Mouse (Mus musculus) midbrain, embryonic 15.5 days (tissue): Measurements from ENCODE around the gene Zc3h12d. TPM values are rescaled to one million over a fixed set of nuclear protein-coding genes. Genes with fewer than 3 reads are reported as not detected.
"Not testable (repeated sequence)": the region's sequence is repeated elsewhere in the genome, so short reads cannot be mapped to it uniquely, and the experiment has no call there.

ENCODE experiments used
- ATAC-seq: fragments of 200-750 bp; cut with Nextera tagmentation; replicated peaks from 2 replicates; pipeline ENCODE4 v1.8.0; 2017; ENCODE audit warnings: moderate TSS enrichment
- H3K27ac ChIP-seq: fragments of 300-500 bp; sonication (generic); 2 replicates; pipeline ENCODE4 v1.5.1; 2015; ENCODE audit warnings: mild to moderate bottlenecking, inconsistent platforms
- H3K27me3 ChIP-seq: fragments of 300-500 bp; sonication (generic); replicated peaks from 2 replicates; pipeline ENCODE4 v1.6.1; 2015; ENCODE audit warnings: inconsistent platforms
- H3K36me3 ChIP-seq: fragments of 300-500 bp; sonication (generic); replicated peaks from 2 replicates; pipeline ENCODE4 v1.6.1; 2015; ENCODE audit warnings: inconsistent platforms
- H3K4me1 ChIP-seq: fragments of 300-500 bp; sonication (generic); 2 replicates; pipeline ENCODE4 v1.6.1; 2015; ENCODE audit warnings: inconsistent platforms
- H3K4me2 ChIP-seq: fragments of 300-500 bp; sonication (generic); 2 replicates; pipeline ENCODE4 v1.6.1; 2015; ENCODE audit warnings: inconsistent platforms, mild to moderate bottlenecking, moderate library complexity
- H3K4me3 ChIP-seq: fragments of 300-500 bp; sonication (generic); 2 replicates; pipeline ENCODE4 v1.5.1; 2015; ENCODE audit warnings: mild to moderate bottlenecking, inconsistent platforms
- H3K9ac ChIP-seq: fragments of 300-500 bp; sonication (generic); 2 replicates; pipeline ENCODE4 v1.6.1; 2015; ENCODE audit warnings: mild to moderate bottlenecking, inconsistent platforms
- H3K9me3 ChIP-seq: fragments of 300-500 bp; sonication (generic); 2 replicates; pipeline ENCODE4 v1.6.1; 2016; ENCODE audit warnings: inconsistent platforms
- WGBS: fragments of 180-500 bp; shearing (Covaris S2); methylation state at CpG from one replicate; pipeline ENCODE4 v1.1.7; 2015; ENCODE audit warnings: mixed read lengths; 5-methylcytosine and 5-hydroxymethylcytosine counted together
- polyA plus RNA-seq: library from polyadenylated mRNA; unstranded; fragments of >200 nt; fragmentation: Nextera tagmentation; extraction: Ambion mirVana; gene quantifications from 2 replicates; pipeline ENCODE4 v1.2.1, GENCODE M21; 2015

Zc3h12d gene
- polyA plus RNA-seq, 1 experiment from 2014 or later, result 0.31 TPM

DNA sequence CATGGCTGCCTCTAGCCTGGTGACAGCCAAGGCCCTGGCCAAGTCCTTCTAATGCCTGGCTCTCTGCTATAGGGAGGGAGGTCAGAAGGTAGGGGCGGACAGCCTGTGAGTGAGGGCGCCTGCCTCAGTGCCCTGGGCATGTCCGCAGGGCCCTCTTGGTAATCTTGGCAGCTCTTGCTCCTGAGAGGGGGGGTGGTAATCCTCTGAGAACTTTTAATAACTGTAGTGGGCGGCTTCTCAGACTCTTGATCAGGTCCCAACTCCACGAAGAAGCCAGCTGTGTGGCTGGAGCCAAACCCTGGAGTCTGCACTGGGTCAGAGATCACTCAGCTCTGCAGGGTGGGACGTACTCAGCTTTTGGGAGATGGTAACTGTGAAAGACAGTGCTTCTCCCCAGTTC is 31.9 kb downstream of the Zc3h12d start:
- peaks cover 7% of the 10 kb centered on the region for H3K4me1 ChIP-seq
- H3K27ac ChIP-seq, result no peak overlapping the region
- no peaks in the 10 kb centered on the region for H3K36me3 ChIP-seq
- 67% methylated on average over 6 of the region's 6 CpGs for WGBS
- no peak overlapping the region for H3K4me2 ChIP-seq
- no peak overlapping the region for H3K9ac ChIP-seq
- ATAC-seq, result no peak
- peaks cover 14% of the 10 kb centered on the region; the same call in 1 of the 2 replicates for H3K27me3 ChIP-seq
- H3K4me3 ChIP-seq, result no peak overlapping the region
- H3K9me3 ChIP-seq, result no peaks in the 10 kb centered on the region

DNA sequence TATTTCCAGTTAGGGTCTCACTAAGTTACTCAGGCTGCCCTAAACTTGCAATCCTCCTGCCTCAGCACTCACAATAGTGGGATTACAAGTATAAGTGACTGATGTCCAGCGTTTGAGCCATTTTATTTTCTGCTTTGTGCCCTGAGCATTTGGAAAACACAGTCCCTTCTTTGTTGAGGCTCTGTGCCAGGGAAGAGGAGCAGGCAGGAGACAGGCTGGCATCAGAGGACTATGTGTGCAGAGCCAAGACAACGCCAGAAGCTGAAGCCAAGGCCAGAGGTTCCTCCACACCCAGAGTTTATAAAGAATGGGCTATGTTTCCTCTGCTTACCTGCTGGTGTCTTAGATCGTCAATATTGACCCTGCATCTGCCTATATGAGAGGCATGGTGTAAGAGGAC is 32.5 kb downstream of the Zc3h12d start:
- H3K27ac ChIP-seq, result no peak overlapping the region
- peaks cover 7% of the 10 kb centered on the region for H3K4me1 ChIP-seq
- no peak overlapping the region for H3K9ac ChIP-seq
- H3K36me3 ChIP-seq, result no peaks in the 10 kb centered on the region
- WGBS, result 73% methylated on average over 3 of the region's 3 CpGs
- H3K4me3 ChIP-seq, result no peak overlapping the region
- no peak for ATAC-seq
- no peak overlapping the region for H3K4me2 ChIP-seq
- peaks cover 14% of the 10 kb centered on the region; the same call in 1 of the 2 replicates for H3K27me3 ChIP-seq
- no peaks in the 10 kb centered on the region for H3K9me3 ChIP-seq

DNA sequence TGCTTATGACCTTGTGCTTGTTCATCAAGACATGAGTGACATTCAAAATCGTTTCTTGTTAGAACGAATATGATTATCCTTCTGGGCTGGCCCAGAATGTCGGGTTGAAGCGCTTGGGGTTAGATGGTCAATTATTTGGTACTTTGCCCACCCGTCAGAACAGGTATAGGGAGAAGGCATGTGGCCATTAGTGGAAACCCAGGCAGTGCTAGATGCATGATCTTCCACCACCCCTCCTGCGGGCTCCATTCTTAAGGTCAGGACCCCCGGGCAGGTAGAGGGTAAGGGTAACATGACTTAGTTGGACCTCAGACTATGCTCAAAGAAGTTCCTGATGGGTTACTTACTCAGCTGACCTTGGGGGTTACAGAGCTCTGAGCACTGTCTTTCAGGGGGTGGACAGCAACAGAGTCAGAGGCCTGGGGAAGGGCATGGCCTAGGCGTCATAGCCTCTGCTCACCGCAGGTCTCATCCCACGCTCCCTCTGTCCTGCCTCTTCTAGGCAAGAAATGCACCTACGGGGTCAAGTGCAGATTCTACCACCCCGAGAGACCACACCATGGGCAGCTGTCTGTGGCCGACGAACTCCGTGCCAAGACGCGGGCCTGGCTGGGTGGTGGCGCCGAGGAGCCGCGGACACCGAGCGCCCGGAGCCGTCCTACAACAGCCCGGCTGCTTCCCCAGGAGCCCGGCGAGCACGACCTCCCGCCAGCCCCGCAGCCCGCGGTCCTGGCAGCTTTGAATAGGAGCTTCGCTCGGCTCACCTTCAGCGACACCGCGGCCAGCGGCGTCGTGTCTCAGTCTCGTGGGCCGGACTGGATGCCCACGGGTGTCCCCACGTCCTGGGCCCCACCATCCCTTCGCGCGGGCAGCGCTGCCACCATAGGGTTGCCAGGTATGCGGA is 34.7 kb downstream of the Zc3h12d start:
- ATAC-seq, result peak; percentile 50; the same call in 1 of the 2 replicates

DNA sequence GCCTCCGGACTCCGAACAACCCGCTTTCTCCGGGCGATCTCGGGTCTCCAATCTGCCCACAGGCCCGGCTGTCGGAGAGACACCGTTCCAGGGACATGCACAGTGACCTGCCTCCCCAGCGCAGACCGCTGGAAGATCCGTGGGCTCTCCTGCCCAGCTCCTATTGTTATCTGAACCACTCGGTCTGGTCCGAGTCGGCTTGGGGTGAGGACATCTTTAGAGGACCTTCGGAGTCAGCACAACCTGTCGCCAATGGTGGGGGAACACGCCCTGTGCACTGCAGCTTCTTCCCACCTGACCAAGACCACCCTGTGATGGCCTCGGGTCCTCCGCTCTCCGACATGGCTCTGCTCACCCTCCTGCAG is 35.4 kb downstream of the Zc3h12d start:
- H3K4me3 ChIP-seq, result peak overlapping the region; percentile 41
- peak overlapping the region; percentile 73 for H3K4me2 ChIP-seq
- ATAC-seq, result peak; percentile 58
- H3K36me3 ChIP-seq, result no peaks in the 10 kb centered on the region
- no peaks in the 10 kb centered on the region for H3K9me3 ChIP-seq
- H3K27ac ChIP-seq, result no peak overlapping the region
- H3K9ac ChIP-seq, result peak overlapping the region; percentile 45
- peaks cover 14% of the 10 kb centered on the region; the same call in 1 of the 2 replicates for H3K27me3 ChIP-seq
- peaks cover 7% of the 10 kb centered on the region for H3K4me1 ChIP-seq
- 23% methylated on average over 21 of the region's 21 CpGs for whole genome bisulfite sequencing

More for the DNA sequence above, 34.7 kb downstream of the Zc3h12d start:
- Histone ChIP-seq H3K9ac (peak overlapping the region; percentile 45), H3K36me3 (no peaks in the 10 kb centered on the region), H3K4me3 (peak overlapping the region; percentile 41), H3K4me2 (peak overlapping the region; percentile 73), H3K4me1 (peaks cover 7% of the 10 kb centered on the region), H3K27me3 (peaks cover 14% of the 10 kb centered on the region; the same call in 1 of the 2 replicates), H3K27ac (no peak overlapping the region), H3K9me3 (no peaks in the 10 kb centered on the region)
- WGBS, result 20% methylated on average over 50 of the region's 50 CpGs

DNA sequence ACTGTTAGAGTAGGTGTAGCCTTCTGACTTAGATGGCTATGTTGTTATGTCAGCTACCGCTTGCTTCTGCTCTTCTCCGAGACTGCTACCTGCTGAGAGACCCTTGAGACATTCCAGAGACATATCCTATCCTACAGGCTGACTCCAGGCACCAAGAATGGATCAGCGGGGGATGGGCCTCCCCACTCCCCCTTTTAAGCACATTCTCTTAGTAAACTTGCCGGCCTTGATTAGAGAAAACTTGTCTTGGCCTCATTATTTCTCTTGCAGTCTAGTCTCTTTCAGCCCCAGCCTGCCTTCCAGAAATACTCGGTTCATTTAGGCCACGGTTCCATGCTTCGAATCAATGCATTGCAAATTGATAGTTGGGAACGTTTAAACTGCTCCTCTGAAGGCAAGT is 37.5 kb downstream of the Zc3h12d start:
- Histone ChIP-seq H3K9ac (no peak overlapping the region), H3K36me3 (no peaks in the 10 kb centered on the region), H3K27ac (no peak overlapping the region), H3K4me1 (peaks cover 7% of the 10 kb centered on the region), H3K4me3 (no peak overlapping the region), H3K9me3 (no peaks in the 10 kb centered on the region), H3K27me3 (peaks cover 14% of the 10 kb centered on the region; the same call in 1 of the 2 replicates), H3K4me2 (no peak overlapping the region)
- no peak for ATAC-seq
- WGBS, result 60% methylated on average over 8 of the region's 8 CpGs

DNA sequence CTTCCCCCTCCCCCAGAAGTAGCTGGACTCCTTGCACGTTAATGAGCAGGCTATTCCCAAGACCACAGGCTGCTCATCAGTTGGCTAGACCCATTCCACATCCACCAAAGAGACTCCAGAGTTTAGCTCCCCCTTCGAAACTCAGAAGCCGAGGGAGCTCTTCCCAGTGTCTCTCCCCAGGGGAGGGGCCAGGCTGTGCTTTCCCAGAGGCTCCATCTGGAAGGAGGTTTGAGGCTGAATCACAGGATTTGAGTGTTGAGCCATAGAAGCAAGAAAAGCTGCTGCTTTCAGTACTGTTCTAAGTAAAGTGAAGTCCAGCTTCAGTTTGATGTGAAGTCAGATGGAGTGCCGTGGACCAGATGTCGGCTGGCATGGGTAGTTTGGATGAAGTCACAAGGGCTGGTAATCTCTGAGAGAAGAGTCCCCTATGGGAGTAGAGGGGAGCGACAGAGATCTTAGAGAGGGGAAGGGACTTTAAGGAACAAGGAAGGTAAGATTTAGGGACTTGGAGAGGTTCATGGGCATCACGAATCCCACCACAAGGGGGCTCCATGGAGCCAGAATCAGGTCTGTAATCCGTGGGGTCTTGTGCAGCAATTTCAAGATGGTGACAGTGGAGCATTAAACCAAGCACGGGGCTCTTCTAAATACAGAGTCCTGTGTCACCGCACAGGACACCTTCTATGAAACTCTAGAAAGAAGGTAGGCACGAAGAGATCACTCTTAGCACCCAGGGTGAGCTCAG is 38.5 kb downstream of the Zc3h12d start:
- Histone ChIP-seq H3K4me3 (no peak overlapping the region), H3K27ac (no peak overlapping the region), H3K4me1 (peaks cover 7% of the 10 kb centered on the region), H3K9me3 (no peaks in the 10 kb centered on the region), H3K9ac (no peak overlapping the region), H3K4me2 (no peak overlapping the region), H3K27me3 (peaks cover 14% of the 10 kb centered on the region; the same call in 1 of the 2 replicates), H3K36me3 (no peaks in the 10 kb centered on the region)
- WGBS, result 71% methylated on average over 11 of the region's 11 CpGs
- ATAC-seq, result no peak

DNA sequence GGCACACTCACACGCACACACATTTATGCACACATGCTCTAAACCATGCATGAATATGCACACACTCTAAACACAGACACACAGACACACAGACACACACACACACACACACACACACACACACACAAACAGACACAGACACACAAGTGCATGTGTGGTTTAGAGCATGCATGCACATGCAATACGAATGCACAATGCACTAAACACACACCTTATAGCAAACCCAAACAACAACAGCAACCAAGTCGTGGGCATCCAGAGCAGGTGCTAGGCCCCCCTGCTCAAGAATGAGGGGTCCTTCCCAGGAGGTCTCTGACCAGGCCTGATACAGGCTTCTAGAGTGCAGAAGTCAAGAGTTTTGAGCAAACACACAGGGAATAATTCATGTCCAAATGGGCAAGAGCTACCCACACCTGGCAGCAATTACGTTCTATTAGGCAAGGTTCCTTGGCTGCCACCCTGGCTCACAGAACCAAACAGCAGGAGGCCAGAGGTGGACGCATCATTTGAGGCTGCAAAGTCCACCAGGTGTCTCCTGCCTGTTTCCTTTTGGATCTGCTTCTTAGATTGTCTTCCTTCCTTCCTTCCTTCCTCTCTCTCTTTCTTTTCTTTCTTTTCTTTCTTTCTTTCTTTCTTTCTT is 39.2 kb downstream of the Zc3h12d start:
- Histone ChIP-seq H3K4me1 (peaks cover 7% of the 10 kb centered on the region), H3K4me3 (no peak overlapping the region), H3K27ac (no peak overlapping the region), H3K36me3 (no peaks in the 10 kb centered on the region), H3K27me3 (peaks cover 14% of the 10 kb centered on the region; the same call in 1 of the 2 replicates), H3K9ac (no peak overlapping the region), H3K9me3 (no peaks in the 10 kb centered on the region), H3K4me2 (no peak overlapping the region)
- ATAC-seq, result no peak
- 85% methylated on average over 5 of the region's 5 CpGs for WGBS

DNA sequence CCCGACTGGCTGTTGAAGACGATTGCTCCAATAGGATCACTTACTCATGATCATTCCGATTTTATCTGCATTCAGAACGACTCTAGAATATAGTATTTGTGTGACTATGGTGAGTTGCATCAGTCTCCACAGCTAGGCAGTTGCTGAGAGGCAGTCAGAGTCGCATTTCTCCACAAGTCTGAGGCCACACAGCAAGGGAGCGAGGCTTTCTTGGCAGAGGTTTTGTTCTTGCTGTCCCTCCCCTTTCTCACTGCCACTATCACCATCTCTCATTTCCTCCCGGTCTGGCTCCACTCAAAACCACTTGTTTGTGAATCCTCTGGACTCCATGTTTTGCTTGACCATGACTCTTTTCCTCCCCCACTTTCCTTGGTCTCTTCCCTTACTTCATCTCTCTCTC is 41.9 kb downstream of the Zc3h12d start:
- ATAC-seq, result no peak
- no peak overlapping the region for H3K27ac ChIP-seq
- H3K27me3 ChIP-seq, result no peaks in the 10 kb centered on the region
- H3K36me3 ChIP-seq, result no peaks in the 10 kb centered on the region
- H3K9ac ChIP-seq, result no peak overlapping the region
- no peak overlapping the region for H3K4me2 ChIP-seq
- 75% methylated on average over 7 of the region's 7 CpGs for WGBS
- no peaks in the 10 kb centered on the region for H3K4me1 ChIP-seq
- H3K9me3 ChIP-seq, result no peaks in the 10 kb centered on the region
- no peak overlapping the region for H3K4me3 ChIP-seq

DNA sequence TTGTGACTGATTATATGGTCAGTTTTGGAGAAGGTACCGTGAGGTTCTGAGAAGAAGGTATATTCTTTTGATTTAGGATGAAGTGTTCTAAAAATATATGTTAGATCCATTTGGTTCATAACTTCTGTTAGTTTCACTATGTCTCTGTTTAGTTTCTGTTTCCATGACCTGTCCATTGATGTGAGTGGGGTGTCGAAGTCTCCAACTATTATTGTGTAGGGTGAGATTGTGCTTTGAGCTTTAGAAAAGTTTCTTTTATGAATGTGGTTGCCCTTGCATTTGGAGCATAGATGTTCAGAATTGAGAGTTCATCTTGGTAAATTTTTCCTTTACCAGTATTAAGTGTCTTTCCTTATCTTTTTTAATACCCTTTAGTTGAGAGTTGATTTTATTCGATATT is 48.0 kb downstream of the Zc3h12d start:
- H3K4me1 ChIP-seq, H3K9me3 ChIP-seq, H3K4me2 ChIP-seq, H3K4me3 ChIP-seq, H3K36me3 ChIP-seq, H3K9ac ChIP-seq, H3K27me3 ChIP-seq, ATAC-seq, H3K27ac ChIP-seq: not testable (repeated sequence)
- 96% methylated on average over 3 of the region's 3 CpGs for WGBS

DNA sequence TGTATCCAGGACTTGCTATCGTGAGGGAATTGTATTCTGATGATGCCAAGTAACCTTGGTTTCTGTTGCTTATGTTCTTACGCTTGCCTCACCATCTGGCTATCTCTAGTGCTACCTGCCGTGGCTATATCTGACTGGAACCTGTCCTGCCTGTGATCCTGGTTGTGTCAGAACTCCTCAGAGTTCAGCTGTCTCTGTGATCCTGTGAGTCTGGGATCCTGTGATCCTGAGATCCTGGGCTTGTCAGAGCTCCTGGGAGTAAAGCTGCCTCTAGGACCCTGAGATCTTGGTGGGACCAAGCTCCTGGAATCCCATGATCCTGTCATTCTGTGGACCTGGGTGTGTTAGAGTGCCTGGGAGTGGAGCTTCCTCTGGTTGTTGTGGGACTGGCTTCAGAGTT is 49.7 kb downstream of the Zc3h12d start:
- H3K27ac ChIP-seq, result no peak overlapping the region
- WGBS, result 89% methylated on average over 3 of the region's 3 CpGs
- H3K27me3 ChIP-seq, result no peaks in the 10 kb centered on the region
- no peaks in the 10 kb centered on the region for H3K4me1 ChIP-seq
- H3K9me3 ChIP-seq, result no peaks in the 10 kb centered on the region
- H3K4me2 ChIP-seq, result no peak overlapping the region
- H3K36me3 ChIP-seq, result no peaks in the 10 kb centered on the region
- no peak overlapping the region for H3K9ac ChIP-seq
- no peak for ATAC-seq
- no peak overlapping the region for H3K4me3 ChIP-seq

DNA sequence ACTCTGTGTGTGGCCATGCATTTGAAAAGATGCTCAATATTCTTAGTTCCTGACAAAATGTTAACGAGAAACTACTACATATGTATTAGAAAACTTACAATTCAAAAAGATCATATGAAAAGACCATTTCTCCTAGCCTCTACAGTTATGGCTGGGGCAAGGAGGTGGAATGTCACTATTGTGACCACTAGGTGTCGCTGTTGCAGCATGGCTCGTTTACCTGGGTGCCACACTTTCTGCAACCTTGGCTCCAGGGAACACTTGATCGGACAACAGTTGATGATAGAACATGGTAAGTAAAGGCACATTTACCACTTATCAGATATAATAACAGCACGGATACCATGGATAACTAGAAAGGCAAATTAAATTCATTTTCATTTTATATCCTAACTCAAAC is 51.3 kb downstream of the Zc3h12d start:
- ATAC-seq, result peak; percentile 88
- no peaks in the 10 kb centered on the region for H3K9me3 ChIP-seq
- 6% methylated on average over 5 of the region's 5 CpGs for WGBS
- no peak overlapping the region for H3K9ac ChIP-seq
- H3K36me3 ChIP-seq, result no peaks in the 10 kb centered on the region
- H3K27me3 ChIP-seq, result no peaks in the 10 kb centered on the region
- H3K4me2 ChIP-seq, result no peak overlapping the region
- no peaks in the 10 kb centered on the region for H3K4me1 ChIP-seq
- no peak overlapping the region for H3K4me3 ChIP-seq
- no peak overlapping the region for H3K27ac ChIP-seq

DNA sequence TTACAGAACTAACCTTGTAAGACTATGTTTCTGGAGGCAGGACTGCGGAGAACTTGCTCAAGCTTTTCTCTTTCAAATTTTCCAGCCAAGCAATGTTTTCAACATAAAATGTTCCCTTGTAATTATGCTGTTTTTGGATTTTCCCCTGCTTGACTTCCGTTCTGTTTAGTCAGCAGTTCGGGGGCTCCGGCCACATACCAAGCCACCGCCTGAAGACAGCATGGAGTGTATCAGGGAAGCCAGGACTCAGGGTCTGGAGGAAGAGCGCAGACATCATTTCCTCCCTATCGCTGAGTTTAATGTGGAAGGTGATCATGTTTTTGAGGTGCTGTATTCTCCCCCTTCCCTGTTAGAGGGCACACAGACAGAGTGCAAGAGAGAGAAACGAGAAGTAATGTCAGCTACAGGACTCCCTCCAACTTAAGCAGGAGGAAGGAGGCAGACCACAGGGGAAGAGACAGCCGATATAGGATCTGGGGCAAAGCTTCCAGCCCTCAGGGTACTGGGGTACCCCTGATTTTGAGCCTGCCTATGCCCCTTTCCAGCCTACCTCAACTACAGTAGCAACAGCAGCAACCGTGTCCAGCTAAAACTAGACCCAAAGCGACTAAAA is 56.1 kb downstream of the Zc3h12d start:
- H3K9ac ChIP-seq, result no peak overlapping the region
- H3K4me2 ChIP-seq, result no peak overlapping the region
- H3K9me3 ChIP-seq, result no peaks in the 10 kb centered on the region
- no peak for ATAC-seq
- no peak overlapping the region for H3K27ac ChIP-seq
- no peaks in the 10 kb centered on the region for H3K36me3 ChIP-seq
- no peaks in the 10 kb centered on the region for H3K4me1 ChIP-seq
- H3K27me3 ChIP-seq, result no peaks in the 10 kb centered on the region
- WGBS, result 84% methylated on average over 11 of the region's 11 CpGs
- no peak overlapping the region for H3K4me3 ChIP-seq
